Mouse (Mus musculus) megakaryocyte progenitor cell, adult 5-6 weeks (primary cell): ENCODE measurements around the gene Pdlim3. TPM values are rescaled to one million over a fixed set of nuclear protein-coding genes. Genes with fewer than 3 reads are reported as not detected.

Experiments used
- ATAC-seq: replicated peaks from 2 replicates; pipeline ENCODE4 v1.8.0; 2016; ENCODE audit warnings: mild to moderate bottlenecking, moderate TSS enrichment, inconsistent platforms; ENCODE audit not compliant: poor library complexity
- total RNA-seq, 2 experiments: library from RNA; stranded (forward) in 1 of 2; stranded (reverse) in 1 of 2; fragments of 157-497, 149-512 nt in 1 of 2; fragments of 200-1000 nt in 1 of 2; gene quantifications; 2 replicates each; pipeline versions ENCODE4 v1.2.3 to v1.2.4; 2015 to 2017

The Pdlim3 gene
- total RNA-seq, 2 experiments from 2014 or later = not detected

DNA sequence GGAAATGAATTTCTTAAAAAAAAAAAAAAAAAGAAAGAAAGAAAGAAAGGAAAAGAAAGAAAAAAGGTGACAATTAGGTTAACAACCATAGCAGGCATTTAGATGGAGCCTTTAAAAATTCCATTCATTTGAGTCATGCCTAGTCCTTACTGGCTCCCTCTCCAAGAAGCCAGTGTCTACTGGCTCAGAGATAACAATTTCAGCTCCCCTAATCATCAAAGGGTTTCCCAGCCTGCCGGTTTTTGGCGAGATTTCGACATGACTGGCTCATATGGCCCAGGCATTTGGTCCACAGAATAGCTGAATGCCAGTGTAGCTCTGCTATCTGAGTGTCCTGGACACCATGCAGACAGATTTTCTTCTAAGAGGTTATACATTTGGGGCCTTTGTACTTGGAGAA, 18.4 kb downstream of the Pdlim3 start:
- ATAC-seq = no peak

DNA sequence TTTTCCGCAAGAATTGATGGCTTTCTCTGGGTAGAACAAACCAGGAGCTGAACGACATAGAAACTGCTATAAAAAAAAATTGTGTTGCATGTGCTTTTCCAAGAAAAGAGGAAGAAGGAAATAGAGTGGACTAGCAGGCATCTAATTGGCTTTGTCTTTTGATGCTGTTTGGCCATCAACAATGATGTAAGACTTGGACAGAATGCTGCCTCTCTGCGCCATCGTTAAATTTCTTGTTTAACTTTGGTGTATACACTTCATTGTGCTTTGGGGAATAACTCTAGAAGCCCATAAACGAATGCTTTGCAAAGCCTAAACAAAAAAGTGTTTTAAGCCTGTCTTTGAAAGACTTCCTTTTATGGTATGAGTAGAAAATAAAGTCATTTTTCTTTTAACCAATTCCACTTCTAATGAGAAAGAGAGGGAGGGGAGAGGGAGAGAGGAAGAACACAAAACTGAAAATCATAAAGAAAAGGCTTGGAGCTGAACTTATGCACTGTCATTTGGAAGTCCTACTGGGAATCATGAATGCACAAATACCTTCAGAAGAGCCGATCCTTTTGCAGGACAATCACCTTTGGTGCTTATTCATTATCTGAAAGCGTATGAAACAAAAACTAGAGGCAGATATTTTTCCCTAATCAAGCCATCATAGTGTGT, 20.5 kb downstream of the Pdlim3 start:
- no peak for ATAC-seq

DNA sequence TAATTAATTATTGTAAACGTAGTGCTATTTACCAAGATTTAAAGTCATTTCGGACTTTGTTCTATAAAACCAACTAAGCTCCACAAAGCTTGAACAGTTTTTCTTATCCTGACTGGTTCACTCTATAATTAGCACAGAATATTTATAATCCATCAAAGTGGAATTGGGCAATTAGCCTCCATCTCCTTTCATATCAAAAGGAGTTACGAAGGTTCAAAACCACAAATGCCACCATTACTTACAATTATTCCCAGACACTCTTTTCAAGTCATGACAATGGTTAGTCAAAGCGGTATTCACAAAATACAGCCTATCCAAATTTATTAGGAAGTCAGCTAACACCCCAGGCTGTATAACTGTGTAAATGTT, 21.0 kb downstream of the Pdlim3 start:
- ATAC-seq = no peak

DNA sequence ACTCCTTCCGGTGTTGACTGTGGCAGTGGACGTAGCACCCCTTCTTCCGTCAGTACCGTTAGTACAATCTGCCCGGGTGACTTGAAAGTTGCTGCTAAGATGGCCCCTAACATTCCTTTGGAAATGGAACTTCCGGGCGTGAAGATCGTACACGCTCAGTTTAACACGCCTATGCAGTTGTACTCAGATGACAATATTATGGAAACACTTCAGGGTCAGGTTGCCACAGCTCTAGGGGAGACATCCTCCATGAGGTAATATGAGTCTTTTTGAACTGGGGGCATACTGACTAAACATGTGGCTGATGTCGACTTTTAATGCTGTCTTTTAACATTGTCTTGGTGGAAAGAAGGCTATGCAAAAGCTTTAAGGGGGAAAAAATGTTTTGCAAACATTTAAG, 28.4 kb downstream of the Pdlim3 start:
- no peak for ATAC-seq

DNA sequence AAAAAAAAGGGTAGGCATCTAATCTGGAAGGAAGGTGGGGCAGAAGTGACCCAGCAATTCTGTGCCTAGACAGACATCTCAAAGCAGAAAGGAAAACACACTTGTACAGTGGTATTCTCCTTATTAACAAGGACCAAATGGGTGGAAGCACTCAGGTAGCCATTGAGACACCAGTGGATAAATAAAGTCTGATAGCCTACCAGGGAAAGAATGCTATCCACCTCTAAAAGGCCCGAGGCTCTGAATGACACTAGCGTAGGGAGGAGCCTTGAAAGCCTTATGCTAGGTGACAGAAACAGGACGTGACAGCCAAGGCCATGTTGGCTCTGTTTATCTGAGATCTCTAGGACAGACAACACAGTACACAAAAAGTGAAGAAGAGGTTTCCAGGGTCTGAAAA, 31.2 kb downstream of the Pdlim3 start:
- no peak for ATAC-seq

DNA sequence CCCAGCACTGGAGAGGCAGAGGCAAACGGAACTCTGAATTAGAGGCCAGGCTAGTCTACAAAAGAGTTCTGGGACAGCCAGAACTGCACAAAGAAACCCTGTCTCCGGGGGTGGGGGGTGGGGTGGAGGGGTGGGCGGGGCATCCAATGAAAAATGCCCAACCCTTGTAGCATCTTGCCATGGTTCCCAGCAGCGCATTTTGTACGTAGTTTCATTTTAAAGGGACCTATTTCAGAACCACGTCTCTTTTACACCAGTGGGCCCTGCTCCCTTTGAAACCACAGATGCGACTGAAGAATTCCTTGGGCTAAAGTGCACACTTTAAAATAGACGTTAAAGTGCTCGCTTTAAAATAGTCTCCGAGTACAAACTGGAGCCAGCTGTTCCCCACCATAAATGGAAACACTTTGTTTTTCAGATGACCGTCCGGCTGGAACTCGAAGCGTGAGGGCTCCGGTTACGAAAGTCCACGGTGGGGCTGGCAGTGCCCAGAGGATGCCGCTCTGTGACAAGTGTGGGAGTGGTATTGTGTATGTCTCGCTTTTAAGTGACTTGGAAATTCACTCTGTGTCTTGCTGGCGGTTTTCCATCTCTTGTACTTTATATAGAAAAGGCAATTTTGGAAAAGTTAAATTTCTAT, 31.9 kb downstream of the Pdlim3 start:
- ATAC-seq = no peak

DNA sequence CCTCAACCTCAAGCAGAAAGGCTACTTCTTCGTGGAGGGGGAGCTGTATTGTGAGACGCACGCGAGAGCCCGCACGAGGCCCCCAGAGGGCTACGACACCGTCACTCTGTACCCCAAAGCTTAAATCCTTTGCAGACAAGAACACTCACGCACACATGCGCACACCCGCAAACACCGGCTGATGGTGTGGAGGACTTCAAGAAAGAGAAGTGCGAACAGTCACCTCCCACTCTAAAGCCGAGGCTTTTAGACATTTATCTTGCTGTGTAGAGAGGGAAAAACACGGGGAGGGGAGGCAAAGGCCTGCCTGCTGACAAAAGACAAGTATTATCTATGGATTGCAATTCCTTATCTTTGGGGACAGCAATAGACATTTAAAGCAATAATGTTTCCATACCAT, 33.6 kb downstream of the Pdlim3 start:
- no peak for ATAC-seq

DNA sequence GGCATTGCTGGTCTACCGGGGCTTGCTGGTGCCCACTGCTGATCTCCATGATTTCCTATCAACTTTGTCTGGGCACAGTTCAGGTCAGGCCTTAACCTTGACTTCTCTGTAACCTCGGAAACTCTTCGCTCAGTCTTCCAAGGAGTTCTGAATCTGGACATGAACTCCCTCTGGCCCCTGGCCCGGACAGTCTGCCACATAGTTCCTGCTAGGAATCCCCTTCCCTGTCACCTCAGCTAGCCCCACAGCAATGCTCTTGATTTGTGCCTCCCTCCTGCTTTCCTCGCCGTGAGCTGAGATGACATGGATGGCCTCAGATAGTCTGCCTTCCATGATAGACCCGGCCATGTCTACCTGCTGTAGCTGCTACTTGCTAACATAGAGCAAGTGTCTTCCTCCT, 35.1 kb downstream of the Pdlim3 start:
- no peak for ATAC-seq

DNA sequence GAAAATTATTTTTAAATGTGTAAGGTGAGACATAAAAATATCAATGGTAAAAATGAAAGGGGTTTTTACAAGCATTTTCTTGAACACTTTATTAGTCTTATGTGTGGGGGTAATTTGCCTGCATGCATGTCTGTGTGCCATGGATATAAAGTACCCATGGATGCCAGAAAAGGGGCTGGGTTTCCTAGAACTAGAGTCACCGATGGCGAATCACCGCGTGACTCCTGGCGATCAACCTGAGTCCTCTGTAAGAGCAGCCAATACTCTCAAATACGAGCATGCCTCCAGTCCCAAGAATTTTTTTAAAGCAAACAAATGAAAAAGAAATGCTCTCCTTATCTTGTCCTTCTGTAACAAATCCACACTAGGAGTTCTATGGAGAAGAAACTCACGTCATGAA, 36.9 kb downstream of the Pdlim3 start:
- no peak for ATAC-seq

DNA sequence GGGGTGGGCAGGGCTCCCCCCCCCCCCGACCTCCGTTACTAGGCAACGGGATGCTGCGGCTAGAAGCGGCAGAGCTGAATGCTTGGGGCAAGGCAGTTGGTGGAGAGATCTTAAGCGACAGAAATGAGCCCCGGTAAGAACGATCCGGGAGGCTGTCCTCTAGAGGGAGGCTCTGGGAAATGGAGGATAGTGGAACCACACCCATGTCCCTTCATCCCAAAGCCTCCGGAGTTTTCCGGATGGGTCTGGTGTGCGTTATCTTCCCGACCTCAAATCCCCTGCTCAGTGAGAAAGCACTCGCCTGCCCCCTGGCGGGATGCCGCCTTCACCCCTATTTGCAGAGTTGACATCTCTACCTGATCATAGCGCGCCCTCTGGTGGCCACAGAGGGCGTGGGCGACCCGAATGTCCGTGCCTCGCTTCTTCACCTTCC, 49.3 kb downstream of the Pdlim3 start, which contains the start of gene Ccdc110:
Gene Ccdc110, plus strand, starts transcription at position 38 of the 433 bp plus-strand sequence.
- peak; percentile 100 for ATAC-seq

DNA sequence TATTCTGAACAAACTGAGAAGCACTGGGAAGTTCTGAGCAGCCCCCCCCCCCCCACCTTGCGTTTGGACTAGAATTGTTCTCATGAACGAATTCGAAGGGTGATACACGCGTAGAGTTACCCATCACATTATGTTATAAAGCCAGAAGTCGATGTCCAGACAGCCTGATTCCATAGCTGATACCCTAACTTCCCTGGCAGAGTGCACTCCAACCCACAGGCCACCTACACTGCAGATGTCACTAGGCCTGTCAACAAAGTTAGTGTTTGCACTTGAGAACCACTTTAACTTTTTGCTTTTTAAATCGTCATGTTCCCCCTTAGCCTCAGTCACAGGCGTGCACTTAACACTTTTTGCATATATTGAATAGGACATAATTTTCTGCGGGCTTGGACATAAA, 51.7 kb downstream of the Pdlim3 start:
- ATAC-seq = no peak

DNA sequence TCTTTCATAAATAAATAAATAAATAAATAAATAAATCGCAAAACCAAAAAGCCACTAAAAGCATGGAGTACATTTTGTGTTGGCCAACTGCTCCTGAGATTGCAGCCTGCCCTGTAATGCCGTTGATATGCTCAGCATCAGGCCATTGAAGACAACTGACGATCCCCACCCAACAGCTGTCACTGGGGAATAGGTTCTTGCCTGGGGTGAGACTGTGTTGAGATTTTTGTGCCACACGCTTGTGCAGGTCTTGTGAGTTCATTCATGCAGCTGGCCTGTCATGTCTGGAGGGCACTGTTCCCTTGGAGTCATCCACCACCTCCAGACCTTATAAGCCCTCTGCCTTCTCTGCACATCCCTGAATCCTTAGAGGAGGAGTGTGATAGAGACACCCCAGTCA, 61.0 kb downstream of the Pdlim3 start:
- no peak for ATAC-seq

DNA sequence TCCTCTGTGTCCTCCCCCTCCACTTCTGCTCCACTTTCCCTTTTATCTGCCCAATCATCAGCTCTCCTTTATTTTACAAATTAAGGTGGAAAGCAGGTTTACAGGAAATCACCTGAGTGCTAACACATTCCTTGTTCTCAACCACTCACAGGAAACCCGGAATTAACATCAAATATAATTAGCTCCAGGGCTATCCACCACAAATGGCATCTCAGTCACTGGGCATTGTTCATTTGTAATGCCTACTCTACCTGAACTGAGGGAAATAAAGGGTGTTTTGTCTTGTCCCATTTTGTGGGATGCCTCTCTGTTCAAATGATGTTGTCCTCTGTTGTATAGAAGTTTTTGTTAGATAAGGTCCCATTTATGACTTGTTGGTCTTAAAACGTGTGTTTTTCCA, 65.4 kb downstream of the Pdlim3 start:
- no peak for ATAC-seq

Other genes with a start within 250 kb of the Pdlim3 start
- not detected in 2 replicates for gene Ccdc110, start 49.2 kb downstream of the Pdlim3 start, total RNA-seq (2015)
- gene Ccdc110, start 49.2 kb downstream of the Pdlim3 start, total RNA-seq (2017) = not detected in 2 replicates
- 0.79 and 1.6 TPM in 2 replicates for gene 1700029J07Rik, start 89.8 kb downstream of the Pdlim3 start, total RNA-seq (2015)
- gene 1700029J07Rik, start 89.8 kb downstream of the Pdlim3 start, total RNA-seq (2017) = 0.21 and 1.3 TPM in 2 replicates
- 88.7 and 89.0 TPM in 2 replicates for gene Ufsp2, start 90.1 kb downstream of the Pdlim3 start, total RNA-seq (2015)
- 149 and 162 TPM in 2 replicates for gene Ufsp2, start 90.1 kb downstream of the Pdlim3 start, total RNA-seq (2017)
- not detected in 2 replicates for gene Lrp2bp, start 113.8 kb downstream of the Pdlim3 start, total RNA-seq (2015)
- not detected in 2 replicates for gene Lrp2bp, start 113.8 kb downstream of the Pdlim3 start, total RNA-seq (2017)
- 4.3 and 6.1 TPM in 2 replicates for gene Ankrd37, start 120.2 kb downstream of the Pdlim3 start, total RNA-seq (2015)
- gene Ankrd37, start 120.2 kb downstream of the Pdlim3 start, total RNA-seq (2017) = 3.5 and 6.2 TPM in 2 replicates